Mouse (Mus musculus) T-cell, adult 66 days (primary cell): ENCODE data around the gene Taf3. TPM values are rescaled to one million over a fixed set of nuclear protein-coding genes. Genes with fewer than 3 reads are reported as not detected.

ENCODE experiments used
- total RNA-seq, 2 experiments: library from RNA; stranded (reverse); gene quantifications; 3 replicates in 1 of 2; 4 replicates in 1 of 2; pipeline ENCODE4 v1.2.4; 2023

Gene Taf3
- 10 to 100 TPM; 25.0 to 25.7 TPM for total RNA-seq

DNA sequence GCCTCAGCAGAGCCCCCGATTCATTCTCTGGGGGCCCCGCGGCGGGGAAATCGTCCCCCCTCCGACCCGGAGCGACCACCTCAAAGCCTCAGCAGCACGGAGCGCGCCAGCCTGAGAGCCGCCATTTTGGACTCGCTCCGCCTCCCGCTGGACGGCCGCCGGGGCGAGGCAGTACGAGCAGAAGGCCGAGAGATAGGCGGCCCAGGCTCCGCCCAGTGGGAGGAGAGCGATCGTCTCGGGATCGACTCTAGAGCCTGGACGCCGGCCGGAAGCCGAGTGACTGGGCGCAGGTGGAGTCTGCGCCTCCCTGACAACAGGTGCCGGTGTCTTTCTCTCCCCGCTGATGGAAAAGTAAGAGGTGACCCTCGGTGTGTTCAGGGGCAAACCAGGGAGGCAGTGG lies at the start of gene Taf3:
Gene Taf3, minus strand, starts transcription at position 136 of the 400 bp plus-strand sequence.

DNA sequence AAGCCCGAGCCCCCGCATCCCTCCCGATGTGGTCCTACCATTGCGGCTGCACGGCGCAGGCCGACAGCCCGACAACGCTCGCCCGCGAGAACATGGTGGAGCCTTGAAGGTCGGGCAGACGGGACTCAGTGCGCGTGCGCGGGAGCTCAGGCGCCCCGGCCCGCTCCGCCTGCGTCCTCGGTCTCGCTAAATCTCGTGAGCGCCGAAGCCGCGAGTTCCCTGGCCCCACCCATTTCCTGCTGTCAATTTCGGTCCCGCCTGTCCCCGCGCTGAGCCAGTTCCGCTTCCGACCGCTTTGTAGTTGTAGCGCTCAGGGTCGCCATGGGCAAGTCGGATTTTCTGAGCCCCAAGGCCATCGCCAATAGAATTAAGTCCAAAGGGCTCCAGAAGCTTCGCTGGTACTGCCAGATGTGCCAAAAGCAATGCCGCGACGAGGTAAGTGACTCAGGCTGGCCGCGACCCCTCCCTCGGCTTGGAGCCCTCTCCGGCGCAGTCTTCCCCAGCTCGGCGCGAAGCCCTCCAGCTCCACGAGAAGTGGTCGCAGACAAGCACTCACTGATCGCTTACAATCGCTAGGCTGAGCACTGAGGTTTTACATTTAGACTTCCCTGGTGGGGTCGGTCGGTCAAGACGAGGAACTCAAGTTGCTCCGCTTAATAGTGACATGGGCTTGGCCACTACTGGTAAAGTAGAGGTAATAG lies 32.1 kb upstream of the Taf3 start, which contains the start of the genes Atp5c1 and Kin:
Gene Atp5c1, minus strand, starts transcription at position 201 of the 701 bp plus-strand sequence.
Gene Kin, plus strand, starts transcription at position 284 of the 701 bp plus-strand sequence.

DNA sequence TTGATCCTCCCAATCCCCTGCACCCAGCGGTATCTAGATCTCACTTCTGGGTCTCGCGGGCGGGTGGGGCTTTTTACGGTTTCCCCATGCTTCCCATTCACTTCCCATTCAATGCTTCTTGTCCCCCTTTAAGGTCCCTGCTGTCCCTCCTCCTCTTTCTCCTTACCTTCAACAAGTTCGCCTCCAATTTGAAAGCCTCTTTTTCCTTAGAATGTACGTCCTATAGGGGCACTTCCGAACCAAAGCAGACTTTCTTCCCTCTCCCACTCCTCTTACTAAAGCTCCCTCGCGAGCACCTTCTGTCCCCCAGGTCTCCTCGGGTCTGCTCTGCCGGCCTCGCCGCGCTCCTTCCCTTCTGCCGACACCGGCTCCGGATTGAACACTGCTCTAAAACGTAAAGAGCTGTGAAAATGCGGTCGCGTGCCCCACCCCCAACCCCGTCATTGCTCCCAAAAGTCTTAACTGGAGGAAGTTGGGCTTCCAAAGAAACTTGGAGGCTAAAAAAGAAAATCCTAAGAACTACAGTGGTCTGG lies 158.7 kb downstream of the Taf3 start, which contains the start of gene Gata3:
Gene Gata3, minus strand, starts transcription at position 384 of the 533 bp plus-strand sequence.

GRCm38 (mm10) chr2:9888913-9889650 lies 159.3 kb downstream of the Taf3 start, which contains the start of gene 9230102O04Rik:
Gene 9230102O04Rik (minus strand): TSS chr2:9889540.

GRCm38 (mm10) chr2:9881051-9881591 lies 167.3 kb downstream of the Taf3 start, which contains the start of gene 4930412O13Rik:
Gene 4930412O13Rik (plus strand): TSS chr2:9881252.

Other genes with a start within 250 kb of the Taf3 start
- not detected for gene 4930412O13Rik, start 167.3 kb downstream of the Taf3 start, total RNA-seq
- not detected for gene 9230102O04Rik, start 159.1 kb downstream of the Taf3 start, total RNA-seq
- 10 to 100 TPM; 71.2 to 73.3 TPM for gene Gata3, start 158.6 kb downstream of the Taf3 start, total RNA-seq
- gene Atp5c1, start 31.9 kb upstream of the Taf3 start, total RNA-seq, result 100 to 1,000 TPM; 128 to 137 TPM
- 10 to 100 TPM; 21.9 to 32.7 TPM for gene Kin, start 32.0 kb upstream of the Taf3 start, total RNA-seq
- gene Itih2, start 82.8 kb upstream of the Taf3 start, total RNA-seq, result not detected
- 1 to 10 TPM; 1.4 to 3.5 TPM for gene Itih5, start 105.0 kb upstream of the Taf3 start, total RNA-seq